In genomic region chr12:101084237-101084636, GRCm38 (mm10) we compare ENCODE assay signal across 8 mouse cellular contexts. TPM values are rescaled to one million over a fixed set of nuclear protein-coding genes. Genes with fewer than 3 reads are reported as not detected.
DNase-seq lines count a peak whose midpoint lies in the region; ATAC-seq and TF ChIP-seq lines count a peak whose summit lies in the region.

No protein-coding gene starts in this region.

- peak in 1 of 2 experiments; percentile 9 for DNase-seq in cerebellum, adult 2 months
- DNase-seq in cerebellum, adult 11 months = no peak
- no peak for DNase-seq in testis, postnatal 14 days (ENCODE audit: low spot score)
- no peak for DNase-seq in liver, embryonic 11.5 days (ENCODE audit: low spot score)
- DNase-seq in thymus, adult 2 months = no peak
- DNase-seq in cerebellum, adult 11-12 months = no peak
- no peak for DNase-seq in cerebellum, postnatal 4 days (ENCODE audit: low spot score in 2 of 2)

- H3K9me3 ChIP-seq in liver, embryonic 11.5 days (ENCODE audit: control insufficient read depth, low read length) = no peaks in the 10 kb centered on the region

- H3K4me1 ChIP-seq in cerebellum, adult 2 months (ENCODE audit: control insufficient read depth, insufficient read depth, low read length) = no peaks in the 10 kb centered on the region; the same call in 1 of the 2 replicates
- peaks cover 3% of the 10 kb centered on the region for H3K4me1 ChIP-seq in testis, adult 2 months (ENCODE audit: control insufficient read depth, insufficient read depth, low read length)
- H3K4me1 ChIP-seq in liver, embryonic 11.5 days (replicated peaks; ENCODE audit: control insufficient read depth, insufficient read depth, low read length) = peaks cover 11% of the 10 kb centered on the region; the same call in 1 of the 2 replicates
- H3K4me1 ChIP-seq in thymus, adult 2 months (replicated peaks; ENCODE audit: control insufficient read depth, insufficient read depth, low read length) = peaks cover 4% of the 10 kb centered on the region; the same call in 1 of the 2 replicates

- peak overlapping the region; percentile 99 for H3K9ac ChIP-seq in liver, embryonic 11.5 days (ENCODE audit: low read depth, low read length)

- H3K4me2 ChIP-seq in liver, embryonic 11.5 days = peak overlapping the region; percentile 85

- TF ChIP-seq POLR2A in cerebellum, adult 2 months (IDR thresholded peaks at IDR 0.05; ENCODE audit: borderline replicate concordance, insufficient read depth, low read length) = no peak
- no peak for TF ChIP-seq POLR2A in testis, adult 2 months (IDR thresholded peaks at IDR 0.05; ENCODE audit: control insufficient read depth, low read depth, low read length)
- TF ChIP-seq POLR2A in thymus, adult 2 months (IDR thresholded peaks at IDR 0.05; ENCODE audit: control insufficient read depth, extremely low read depth, insufficient read depth, low read length, poor library complexity) = no peak

- TF ChIP-seq CTCF in cerebellum, adult 2 months (IDR thresholded peaks at IDR 0.05; ENCODE audit: borderline replicate concordance, insufficient read depth, low read depth, low read length) = no peak
- no peak for TF ChIP-seq CTCF in testis, adult 2 months (IDR thresholded peaks at IDR 0.05; ENCODE audit: control insufficient read depth, insufficient read depth, insufficient replicate concordance, low read depth, low read length)
- no peak for TF ChIP-seq CTCF in thymus, adult 2 months (IDR thresholded peaks at IDR 0.05; ENCODE audit: borderline replicate concordance, control insufficient read depth, extremely low read depth, insufficient read depth, low read length, poor library complexity)

- H3K27ac ChIP-seq in cerebellum, adult 2 months (ENCODE audit: insufficient read depth, low read length) = no peak overlapping the region
- H3K27ac ChIP-seq in testis, adult 2 months (ENCODE audit: control insufficient read depth, insufficient read depth, low read depth, low read length) = peak overlapping the region; percentile 94
- peak overlapping the region; percentile 98 for H3K27ac ChIP-seq in liver, embryonic 11.5 days (ENCODE audit: low read depth, low read length)
- H3K27ac ChIP-seq in thymus, adult 2 months (ENCODE audit: control insufficient read depth, insufficient read depth, low read length) = no peak overlapping the region

- no peak for ATAC-seq in liver, embryonic 11.5 days (replicated peaks; ENCODE audit: low FRiP score)

- no peaks in the 10 kb centered on the region for H3K27me3 ChIP-seq in cerebellum, adult 2 months (ENCODE audit: control insufficient read depth, insufficient read depth, low read length)
- H3K27me3 ChIP-seq in testis, adult 2 months (ENCODE audit: control insufficient read depth, insufficient read depth, low read length) = no peaks in the 10 kb centered on the region
- no peaks in the 10 kb centered on the region for H3K27me3 ChIP-seq in liver, embryonic 11.5 days (replicated peaks; ENCODE audit: control insufficient read depth, insufficient read depth, low read length)
- no peaks in the 10 kb centered on the region for H3K27me3 ChIP-seq in thymus, adult 2 months (ENCODE audit: control insufficient read depth, insufficient read depth, low read length)

- WGBS in cerebellum, adult 2 months = 2% methylated on average over 4 of the region's 4 CpGs
- 27% methylated on average over 4 of the region's 4 CpGs for WGBS in liver, embryonic 11.5 days
- 10% methylated on average over 4 of the region's 4 CpGs for WGBS in thymus, adult 2 months

- H3K36me3 ChIP-seq in testis, adult 2 months (ENCODE audit: control insufficient read depth, insufficient read depth, low read length) = no peaks in the 10 kb centered on the region
- no peaks in the 10 kb centered on the region for H3K36me3 ChIP-seq in liver, embryonic 11.5 days (ENCODE audit: control insufficient read depth, insufficient read depth, low read length)
- H3K36me3 ChIP-seq in thymus, adult 2 months (ENCODE audit: control insufficient read depth, insufficient read depth, low read length) = no peaks in the 10 kb centered on the region

- peak overlapping the region; percentile 81 for H3K4me3 ChIP-seq in cerebellum, adult 2 months (replicated peaks; ENCODE audit: insufficient read depth, low read depth, low read length)
- peak overlapping the region; percentile 91; the same call in 1 of the 2 replicates for H3K4me3 ChIP-seq in testis, adult 2 months (ENCODE audit: control insufficient read depth, low read depth, low read length)
- H3K4me3 ChIP-seq in liver, embryonic 11.5 days (ENCODE audit: low read depth, low read length) = peak overlapping the region; percentile 100
- no peak overlapping the region for H3K4me3 ChIP-seq in thymus, adult 2 months (ENCODE audit: control insufficient read depth, insufficient read depth, low read length)

RNA-seq across cellular contexts. Expression of gene Ppp4r3a, which starts 0.7 kb away (rescaled TPM):
- polyA plus RNA-seq in cerebellum, adult 2 months (2012; rRNA removed) = 35.1 and 36.8 TPM in 2 replicates
- 8.4 and 9.8 TPM in 2 replicates for polyA plus RNA-seq in testis, adult 2 months (2012; rRNA removed)
- polyA plus RNA-seq in liver, embryonic 11.5 days (2014; fragmentation: Nextera tagmentation; extraction: Ambion mirVana) = 53.4 and 54.4 TPM in 2 replicates
- 25.6 and 34.9 TPM in 2 replicates for polyA plus RNA-seq in thymus, adult 2 months (2012; rRNA removed)

RNA-seq across cellular contexts. Expression of gene Ccdc88c, which starts 55.4 kb away (rescaled TPM):
- 9.0 TPM in 2 replicates for polyA plus RNA-seq in cerebellum, adult 2 months (2012; rRNA removed)
- 38.1 and 41.6 TPM in 2 replicates for polyA plus RNA-seq in testis, adult 2 months (2012; rRNA removed)
- 11.8 and 13.3 TPM in 2 replicates for polyA plus RNA-seq in liver, embryonic 11.5 days (2014; fragmentation: Nextera tagmentation; extraction: Ambion mirVana)
- polyA plus RNA-seq in thymus, adult 2 months (2012; rRNA removed) = 75.0 and 87.7 TPM in 2 replicates

Comparison
In these comparisons a context has a peak if more than half of its experiments do, and no peak if none do; other contexts are left out.
1. H3K27ac ChIP-seq: peak in testis, adult 2 months (single experiment) and liver, embryonic 11.5 days (single experiment); none in cerebellum, adult 2 months (single experiment) and thymus, adult 2 months (single experiment).